Mouse (Mus musculus): ENCODE data around the gene Ets1.

DNA sequence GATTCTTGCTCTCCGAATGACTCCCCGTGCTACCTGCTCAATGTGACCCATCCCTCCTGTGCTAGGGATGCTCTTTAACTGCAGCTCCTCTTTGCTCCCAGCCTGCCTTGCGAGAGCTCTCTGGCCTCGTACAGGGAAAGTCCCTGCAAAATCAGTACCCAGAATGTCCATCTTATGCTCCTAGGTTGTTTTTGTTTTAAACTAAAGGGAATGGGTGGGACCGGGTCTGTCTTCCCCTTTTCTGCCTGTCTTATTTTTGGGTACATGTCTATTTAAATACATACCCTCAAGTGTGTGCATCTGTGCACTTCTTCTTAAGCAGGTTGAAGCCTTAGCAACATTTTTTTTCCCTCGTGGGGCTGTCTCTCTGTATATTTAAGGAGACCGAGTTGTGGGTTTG is 99.0 kb downstream of the Ets1 start:
- no peak for TF ChIP-seq CTCF (IDR thresholded peaks at IDR 0.05; ENCODE audit: borderline replicate concordance, insufficient read depth, low read depth, low read length)
- TF ChIP-seq POLR2A (IDR thresholded peaks at IDR 0.05; ENCODE audit: borderline replicate concordance, insufficient read depth, low read length): no peak

Data from cerebellum, adult 2 months (tissue).